Mouse (Mus musculus) layer of hippocampus, adult 11-12 months (tissue): ENCODE results near the gene Oxgr1.
A peak's percentile ranks its signal among the peaks of the same experiment; 100 is the strongest.
"Not testable (repeated sequence)": the region's sequence is repeated elsewhere in the genome, so short reads cannot be mapped to it uniquely, and the experiment has no call there.

ENCODE experiments used
- DNase-seq: peaks from one replicate; pipeline ENCODE4 v3.0.0; 2022; ENCODE audit warnings: low spot score

Gene Oxgr1

GRCm38 (mm10) chr14:120042187-120042820 lies at the start of gene Oxgr1:
Gene Oxgr1 (minus strand): TSS chr14:120042435.
- DNase-seq, result no peak

DNA sequence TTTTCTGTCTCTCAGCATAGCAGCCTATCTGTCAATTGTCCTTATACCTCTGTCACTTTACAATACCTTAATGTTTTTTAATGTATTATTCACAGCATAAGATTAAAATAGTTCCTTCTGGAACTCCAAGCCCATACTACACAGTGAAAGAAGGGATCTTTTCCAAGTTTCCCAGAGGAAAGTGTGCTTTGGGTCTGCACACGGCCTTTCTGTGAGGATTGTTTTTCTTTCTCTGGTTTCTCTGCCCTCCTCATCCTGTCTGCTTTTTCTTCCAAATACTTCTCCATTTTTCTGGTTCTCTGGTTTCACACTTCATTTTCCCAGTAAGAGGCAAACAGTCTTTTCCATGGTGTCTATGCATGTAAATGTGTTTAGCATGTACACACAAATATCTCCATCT lies 48.2 kb upstream of the Oxgr1 start:
- no peak for DNase-seq

DNA sequence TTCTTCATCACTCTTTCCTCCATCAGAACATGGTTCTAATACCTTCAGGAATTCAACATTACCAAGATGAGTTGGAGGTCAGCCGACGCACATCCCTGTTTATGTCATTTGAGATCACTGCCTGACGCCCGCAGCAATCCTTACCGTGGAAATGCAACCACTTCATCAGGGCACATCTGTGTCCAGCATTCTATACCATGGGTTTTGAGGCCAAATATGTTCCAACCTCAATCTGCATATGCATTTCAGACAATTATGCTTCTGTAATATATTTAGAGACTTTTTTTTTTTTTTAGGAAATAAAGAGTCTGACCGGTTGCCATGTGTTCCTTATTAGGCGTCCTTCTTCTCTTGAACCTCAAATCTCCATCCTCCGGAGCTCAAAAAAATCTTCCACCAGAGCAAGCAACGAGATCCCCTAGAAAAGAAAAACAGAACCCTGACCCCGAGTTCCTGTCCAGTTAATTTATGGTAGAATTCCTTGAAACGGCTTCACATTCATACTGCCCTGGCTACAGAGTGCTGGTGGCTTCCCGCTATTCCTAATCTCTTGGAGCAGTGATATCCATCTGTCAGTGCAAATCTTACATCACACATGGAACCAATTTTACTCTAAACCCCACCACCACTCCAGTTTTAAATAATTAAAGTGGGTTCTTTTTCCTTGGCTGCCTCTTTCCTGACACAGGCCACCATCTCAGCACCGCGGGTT lies 47.6 kb upstream of the Oxgr1 start:
- no peak for DNase-seq

DNA sequence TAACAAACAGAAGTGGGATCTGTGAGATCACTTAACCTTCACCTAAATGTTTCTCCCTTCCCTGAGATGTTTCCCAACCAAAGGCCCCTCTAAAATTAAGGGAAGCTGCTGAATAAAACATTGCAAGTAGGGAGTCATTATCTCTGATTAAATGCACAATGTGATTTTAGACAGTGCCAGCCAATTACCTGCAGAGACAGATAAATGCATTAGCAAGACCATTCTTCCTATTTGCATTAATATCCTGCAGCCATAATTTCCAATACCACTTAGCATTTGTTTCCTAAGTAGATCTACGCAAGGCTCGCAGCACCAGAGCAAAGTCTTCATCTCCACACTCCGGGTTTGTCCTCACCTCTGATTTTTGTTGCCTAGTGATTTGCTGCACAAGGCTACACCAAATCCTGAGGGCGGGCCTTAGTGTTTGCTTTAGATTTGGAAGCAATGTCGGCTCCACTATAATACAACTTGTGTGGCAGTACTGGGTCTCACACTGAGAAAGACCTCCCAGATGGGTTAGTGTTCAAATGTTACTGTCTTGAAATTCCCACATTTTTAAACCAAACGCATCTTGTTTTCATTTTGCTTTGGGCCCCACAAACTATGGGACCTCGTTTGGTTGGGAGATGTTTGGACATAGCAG lies 46.9 kb upstream of the Oxgr1 start:
- no peak for DNase-seq

DNA sequence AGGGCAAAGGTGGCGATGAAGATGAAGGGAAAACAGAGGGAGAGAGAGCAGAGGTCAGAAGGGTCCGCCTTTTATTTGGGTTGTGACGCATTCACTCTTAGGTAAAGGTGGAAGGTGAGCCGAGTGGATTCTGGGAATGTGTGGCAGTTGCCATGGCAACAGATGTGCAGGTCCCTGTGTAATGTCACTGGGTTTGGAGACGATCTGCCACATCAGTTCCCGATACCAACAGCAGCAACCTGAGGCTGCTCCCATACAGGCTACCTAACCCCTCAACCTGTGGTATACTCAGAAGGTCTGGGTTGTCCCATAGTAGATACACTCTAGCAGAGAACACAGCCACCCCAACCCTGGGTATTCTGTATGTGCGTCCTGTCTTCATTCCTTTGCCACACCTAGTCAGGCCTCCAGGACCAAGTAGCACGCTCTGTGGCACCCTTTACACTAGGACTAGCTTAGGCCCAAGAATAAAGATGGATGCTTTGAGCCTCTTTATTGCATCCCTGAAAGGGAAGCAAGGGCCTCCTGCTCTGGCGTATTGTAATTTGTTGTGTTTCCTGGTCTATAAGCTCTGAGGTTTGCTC lies 41.9 kb upstream of the Oxgr1 start:
- no peak for DNase-seq

DNA sequence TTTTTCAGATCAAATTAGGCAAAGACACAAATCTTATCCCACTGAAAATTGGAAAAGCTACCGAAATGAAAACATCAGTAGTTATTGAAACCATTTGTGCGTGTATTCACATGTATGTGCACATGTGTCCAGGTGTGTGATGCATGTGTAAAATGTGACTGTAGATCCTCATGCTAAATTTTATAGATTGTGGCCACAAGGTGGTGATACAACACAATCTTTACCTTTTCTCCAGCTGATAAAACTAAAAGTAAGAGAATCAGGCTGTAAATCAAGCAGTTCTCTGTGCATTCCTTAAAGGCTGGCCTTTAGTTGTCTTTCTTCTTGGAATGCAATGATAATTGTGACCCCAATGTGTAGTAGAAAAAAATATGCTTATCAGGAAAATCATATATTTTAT lies 34.0 kb upstream of the Oxgr1 start:
- peak; percentile 55 for DNase-seq

DNA sequence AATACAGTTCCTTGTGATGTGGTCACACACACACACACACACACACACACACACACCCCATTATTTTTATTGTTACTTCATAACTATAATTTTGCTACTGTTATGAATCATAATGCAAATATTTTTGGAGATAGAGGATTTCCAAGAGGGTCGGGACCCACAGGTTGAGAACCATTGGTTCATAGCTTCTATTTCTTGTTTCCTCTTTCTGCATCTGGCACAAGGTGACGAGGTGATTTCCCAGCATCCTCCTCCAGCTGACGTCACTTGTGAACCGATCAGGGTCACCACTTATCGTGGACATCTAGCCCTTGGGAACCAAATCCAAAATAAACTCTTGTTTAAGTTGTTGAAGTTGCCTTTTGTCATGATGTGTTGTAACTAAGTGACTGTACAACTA lies 33.5 kb upstream of the Oxgr1 start:
- DNase-seq, result no peak

DNA sequence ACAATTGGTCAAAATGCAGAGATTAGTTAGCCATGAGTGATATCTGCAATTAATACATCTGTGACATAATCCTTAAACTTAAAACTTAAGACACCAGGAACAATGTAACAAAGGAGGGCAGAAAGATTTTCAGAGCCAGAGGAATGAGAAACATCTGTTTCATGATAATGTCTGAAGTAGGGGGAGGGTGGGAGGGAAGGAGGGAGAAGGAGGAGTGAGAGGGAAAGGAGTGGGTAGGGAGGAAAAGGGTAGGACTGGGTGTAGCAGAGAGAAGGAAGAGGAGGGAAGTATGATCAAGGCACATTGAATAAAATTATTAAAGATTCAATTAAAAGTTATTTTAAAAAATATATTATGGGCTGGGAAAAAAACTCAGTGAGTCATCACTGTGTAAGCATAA lies 32.0 kb upstream of the Oxgr1 start:
- DNase-seq, result no peak

- peak; percentile 61 for DNase-seq
These were observed 18.9 kb upstream of the Oxgr1 start for GRCm38 (mm10) chr14:120061096-120061495.

GRCm38 (mm10) chr14:120033454-120033853 lies 8.8 kb downstream of the Oxgr1 start:
- no peak for DNase-seq

- DNase-seq, result no peak
These were observed 22.3 kb downstream of the Oxgr1 start for GRCm38 (mm10) chr14:120019948-120020347.

GRCm38 (mm10) chr14:120009969-120010872 lies 32.0 kb downstream of the Oxgr1 start:
- DNase-seq, result no peak

DNA sequence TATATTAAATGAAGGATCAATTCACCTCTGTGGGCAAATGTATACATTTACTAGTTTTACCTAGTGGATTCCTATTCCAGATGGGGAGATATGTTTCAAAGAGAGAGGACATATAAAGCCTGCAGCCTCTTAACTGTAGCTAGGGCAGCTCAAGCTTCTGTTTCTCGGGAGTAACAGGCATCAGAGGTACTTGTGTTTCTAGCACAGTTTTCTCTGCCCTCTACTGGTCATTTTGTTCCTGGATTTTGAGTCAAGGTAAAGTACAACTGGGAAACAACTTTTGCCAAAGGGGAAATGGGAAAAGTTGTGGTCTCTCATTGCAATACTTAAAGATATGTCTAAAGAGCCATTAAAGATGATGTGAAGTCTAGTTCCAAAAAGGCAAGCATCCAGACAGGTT lies 37.1 kb downstream of the Oxgr1 start:
- peak; percentile 28 for DNase-seq

DNA sequence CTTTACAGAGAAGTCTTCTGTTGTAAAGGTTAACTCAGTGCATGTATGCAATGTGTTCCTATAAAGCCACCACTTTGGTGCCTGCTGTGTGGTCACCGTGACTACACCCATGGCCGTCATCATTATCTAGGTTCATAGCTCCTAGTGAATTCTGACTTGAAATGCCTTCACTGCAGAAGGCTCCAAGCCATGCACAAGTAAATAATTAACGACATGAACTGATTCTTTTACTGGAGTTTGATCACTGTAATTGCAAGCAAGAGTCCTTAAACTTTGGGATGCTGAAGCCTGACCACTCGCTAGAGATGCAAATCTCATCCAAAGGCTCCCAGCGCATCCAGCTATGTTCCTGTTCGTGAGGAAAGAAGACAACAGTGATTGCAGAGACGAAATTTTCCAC lies 38.6 kb downstream of the Oxgr1 start:
- no peak for DNase-seq

- DNase-seq, result peak; percentile 12
These were observed 39.6 kb downstream of the Oxgr1 start for GRCm38 (mm10) chr14:120002673-120003072.

DNA sequence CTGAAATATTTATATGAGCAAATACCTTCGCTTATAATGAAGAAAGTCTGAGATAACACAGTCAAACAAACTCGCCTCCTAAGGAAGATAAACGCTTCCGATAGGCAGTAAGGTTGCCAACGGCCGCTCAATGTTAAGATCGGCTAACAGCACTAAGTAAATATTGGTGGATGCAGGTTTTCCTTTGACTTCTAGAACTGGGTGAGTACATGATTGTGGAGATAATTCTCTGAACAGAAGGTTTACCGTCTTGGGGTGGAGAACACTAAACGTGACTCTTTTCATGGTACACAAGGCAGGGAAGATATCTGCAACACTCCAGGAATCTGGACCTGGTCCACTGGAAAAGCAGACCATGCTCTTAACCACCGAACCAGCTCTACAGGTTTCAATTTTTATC lies 52.6 kb downstream of the Oxgr1 start:
- DNase-seq, result no peak

- DNase-seq, result no peak
These were observed 53.1 kb downstream of the Oxgr1 start for GRCm38 (mm10) chr14:119988937-119989645.

DNA sequence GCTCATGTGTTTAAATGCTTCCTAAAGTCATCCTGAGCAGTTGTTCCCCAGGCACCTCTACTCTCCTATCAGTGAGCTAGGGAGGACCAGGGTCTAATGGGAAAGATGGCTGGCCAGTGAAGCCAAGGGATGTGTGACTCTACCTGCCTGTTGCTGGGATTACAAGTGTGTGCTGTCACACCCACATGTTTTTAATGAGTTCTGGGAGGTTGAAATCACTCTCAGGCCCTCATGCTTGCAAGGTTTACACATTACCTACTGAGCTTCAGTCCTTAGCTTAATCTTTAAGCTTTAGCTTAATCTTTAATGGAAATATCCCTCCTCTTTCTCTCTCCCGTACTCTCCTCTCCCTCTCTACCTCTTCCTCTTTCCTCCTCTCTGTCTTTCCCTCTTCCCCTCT lies 55.0 kb downstream of the Oxgr1 start:
- DNase-seq, result no peak

DNA sequence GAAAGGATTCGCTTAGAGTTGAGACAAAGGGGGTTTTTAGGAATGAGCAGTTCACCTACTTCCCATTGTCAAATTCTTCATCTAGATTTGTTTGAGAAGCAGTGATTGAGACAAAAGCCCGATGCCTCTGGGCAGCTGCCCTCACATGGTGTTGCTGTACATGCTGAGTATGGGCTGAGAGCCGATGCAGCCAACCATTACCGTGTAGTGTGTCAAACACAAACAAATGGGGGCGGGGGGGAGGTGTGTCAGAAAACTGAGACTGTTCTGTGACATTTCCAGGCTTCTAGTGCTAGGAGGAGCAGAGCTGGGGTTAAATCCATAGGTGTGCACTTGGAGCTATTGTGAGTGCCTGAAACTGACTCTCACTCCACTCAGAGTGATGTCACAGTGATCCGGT lies 55.5 kb downstream of the Oxgr1 start:
- no peak for DNase-seq

DNA sequence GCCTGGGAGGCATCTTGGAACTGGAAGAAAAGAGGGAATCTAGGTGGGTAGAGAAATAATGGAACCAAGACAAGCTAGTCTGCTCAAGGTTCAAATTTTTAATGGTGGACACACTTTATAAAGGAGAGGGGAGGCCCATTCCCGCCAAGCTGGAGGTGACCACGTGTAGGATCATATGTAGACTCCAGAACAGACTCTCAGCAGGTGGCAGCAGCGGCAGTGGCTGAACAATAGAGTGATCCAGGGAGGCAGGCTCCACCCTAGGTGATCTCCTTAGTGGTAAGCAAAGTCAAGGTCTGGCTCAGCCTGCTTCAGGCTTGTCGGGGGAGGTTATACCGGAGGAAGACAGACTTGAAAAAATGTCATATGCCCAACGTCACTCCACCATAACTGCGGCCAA lies 55.9 kb downstream of the Oxgr1 start:
- not testable (repeated sequence) for DNase-seq

DNA sequence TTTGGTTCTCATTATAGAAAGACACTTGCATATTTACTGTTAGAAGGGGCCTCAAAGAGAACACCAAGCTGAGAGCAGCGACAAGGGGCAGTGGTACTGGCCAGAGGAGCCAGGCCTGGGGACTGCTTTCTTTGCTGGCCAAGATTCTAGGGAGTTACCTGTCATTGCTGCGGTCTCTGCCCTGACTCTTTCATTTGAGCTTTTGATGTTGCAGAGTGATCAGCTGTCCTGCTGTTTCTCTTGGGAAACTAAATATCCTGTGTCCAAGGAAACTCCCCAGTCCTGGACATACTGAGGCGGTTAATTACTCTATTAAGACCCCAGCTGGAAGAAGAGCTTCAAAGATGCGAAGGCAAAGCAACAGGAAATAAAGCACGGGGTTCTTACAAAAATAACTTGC lies 60.9 kb downstream of the Oxgr1 start:
- no peak for DNase-seq
